Mouse (Mus musculus): ENCODE results near the gene Rgcc. TPM values are rescaled to one million over a fixed set of nuclear protein-coding genes. Genes with fewer than 3 reads are reported as not detected.

The Rgcc gene
- polyA plus RNA-seq, 1 experiment from 2014 or later = 56.3 TPM

GRCm38 (mm10) chr14:79265738-79266137, 35.7 kb downstream of the Rgcc start:
- Histone ChIP-seq H3K4me1 (ENCODE audit: control insufficient read depth, insufficient read depth, low read length) (no peaks in the 10 kb centered on the region), H3K4me2 (ENCODE audit: low read depth, low read length) (no peak overlapping the region), H3K27ac (ENCODE audit: low read length) (no peak overlapping the region), H3K36me3 (ENCODE audit: control insufficient read depth, insufficient read depth, low read length) (no peaks in the 10 kb centered on the region), H3K9ac (ENCODE audit: low read length) (no peak overlapping the region), H3K9me3 (replicated peaks; ENCODE audit: control insufficient read depth, low read length) (no peaks in the 10 kb centered on the region), H3K27me3 (ENCODE audit: control insufficient read depth, insufficient read depth, low read length) (no peaks in the 10 kb centered on the region), H3K4me3 (replicated peaks; ENCODE audit: low read length) (no peak overlapping the region)
- no peak for ATAC-seq (ENCODE audit: insufficient read depth, low FRiP score)
- 88% methylated on average over 6 of the region's 6 CpGs for WGBS

GRCm38 (mm10) chr14:79263321-79263720, 38.1 kb downstream of the Rgcc start:
- WGBS = 72% methylated on average over 3 of the region's 3 CpGs
- Histone ChIP-seq H3K9ac (ENCODE audit: low read length) (no peak overlapping the region), H3K4me3 (replicated peaks; ENCODE audit: low read length) (no peak overlapping the region), H3K4me2 (ENCODE audit: low read depth, low read length) (no peak overlapping the region), H3K9me3 (replicated peaks; ENCODE audit: control insufficient read depth, low read length) (no peaks in the 10 kb centered on the region), H3K27me3 (ENCODE audit: control insufficient read depth, insufficient read depth, low read length) (no peaks in the 10 kb centered on the region), H3K36me3 (ENCODE audit: control insufficient read depth, insufficient read depth, low read length) (no peaks in the 10 kb centered on the region), H3K27ac (ENCODE audit: low read length) (no peak overlapping the region), H3K4me1 (ENCODE audit: control insufficient read depth, insufficient read depth, low read length) (no peaks in the 10 kb centered on the region)
- ATAC-seq (ENCODE audit: insufficient read depth, low FRiP score) = no peak

GRCm38 (mm10) chr14:79262677-79263076, 38.8 kb downstream of the Rgcc start:
- Histone ChIP-seq H3K4me3 (replicated peaks; ENCODE audit: low read length) (no peak overlapping the region), H3K36me3 (ENCODE audit: control insufficient read depth, insufficient read depth, low read length) (no peaks in the 10 kb centered on the region), H3K27ac (ENCODE audit: low read length) (no peak overlapping the region), H3K4me1 (ENCODE audit: control insufficient read depth, insufficient read depth, low read length) (no peaks in the 10 kb centered on the region), H3K27me3 (ENCODE audit: control insufficient read depth, insufficient read depth, low read length) (no peaks in the 10 kb centered on the region), H3K9ac (ENCODE audit: low read length) (no peak overlapping the region), H3K9me3 (replicated peaks; ENCODE audit: control insufficient read depth, low read length) (no peaks in the 10 kb centered on the region), H3K4me2 (ENCODE audit: low read depth, low read length) (no peak overlapping the region)
- no peak for ATAC-seq (ENCODE audit: insufficient read depth, low FRiP score)
- 85% methylated on average over 4 of the region's 4 CpGs for WGBS

- no peaks in the 10 kb centered on the region for H3K4me1 ChIP-seq (ENCODE audit: control insufficient read depth, insufficient read depth, low read length)
- no peaks in the 10 kb centered on the region for H3K9me3 ChIP-seq (replicated peaks; ENCODE audit: control insufficient read depth, low read length)
- H3K36me3 ChIP-seq (ENCODE audit: control insufficient read depth, insufficient read depth, low read length) = no peaks in the 10 kb centered on the region
- no peak overlapping the region for H3K4me3 ChIP-seq (replicated peaks; ENCODE audit: low read length)
- no peak overlapping the region for H3K27ac ChIP-seq (ENCODE audit: low read length)
- no peak for ATAC-seq (ENCODE audit: insufficient read depth, low FRiP score)
- no peaks in the 10 kb centered on the region for H3K27me3 ChIP-seq (ENCODE audit: control insufficient read depth, insufficient read depth, low read length)
- no peak overlapping the region for H3K9ac ChIP-seq (ENCODE audit: low read length)
- no peak overlapping the region for H3K4me2 ChIP-seq (ENCODE audit: low read depth, low read length)
- WGBS = 52% methylated on average over 10 of the region's 10 CpGs
Measured at GRCm38 (mm10) chr14:79259062-79259779, 42.2 kb downstream of the Rgcc start.

- H3K36me3 ChIP-seq (ENCODE audit: control insufficient read depth, insufficient read depth, low read length) = no peaks in the 10 kb centered on the region
- no peak overlapping the region for H3K4me2 ChIP-seq (ENCODE audit: low read depth, low read length)
- 83% methylated on average over 5 of the region's 5 CpGs for WGBS
- no peak overlapping the region for H3K4me3 ChIP-seq (replicated peaks; ENCODE audit: low read length)
- no peak overlapping the region for H3K9ac ChIP-seq (ENCODE audit: low read length)
- no peak overlapping the region for H3K27ac ChIP-seq (ENCODE audit: low read length)
- H3K9me3 ChIP-seq (replicated peaks; ENCODE audit: control insufficient read depth, low read length) = no peaks in the 10 kb centered on the region
- H3K4me1 ChIP-seq (ENCODE audit: control insufficient read depth, insufficient read depth, low read length) = no peaks in the 10 kb centered on the region
- H3K27me3 ChIP-seq (ENCODE audit: control insufficient read depth, insufficient read depth, low read length) = no peaks in the 10 kb centered on the region
- no peak for ATAC-seq (ENCODE audit: insufficient read depth, low FRiP score)
Measured at GRCm38 (mm10) chr14:79256656-79257055, 44.8 kb downstream of the Rgcc start.

- ATAC-seq (ENCODE audit: insufficient read depth, low FRiP score) = no peak
- no peak overlapping the region for H3K27ac ChIP-seq (ENCODE audit: low read length)
- no peaks in the 10 kb centered on the region for H3K9me3 ChIP-seq (replicated peaks; ENCODE audit: control insufficient read depth, low read length)
- H3K36me3 ChIP-seq (ENCODE audit: control insufficient read depth, insufficient read depth, low read length) = no peaks in the 10 kb centered on the region
- WGBS = 87% methylated on average over 2 of the region's 2 CpGs
- H3K9ac ChIP-seq (ENCODE audit: low read length) = no peak overlapping the region
- no peak overlapping the region for H3K4me2 ChIP-seq (ENCODE audit: low read depth, low read length)
- H3K4me1 ChIP-seq (ENCODE audit: control insufficient read depth, insufficient read depth, low read length) = no peaks in the 10 kb centered on the region
- no peaks in the 10 kb centered on the region for H3K27me3 ChIP-seq (ENCODE audit: control insufficient read depth, insufficient read depth, low read length)
- no peak overlapping the region for H3K4me3 ChIP-seq (replicated peaks; ENCODE audit: low read length)
Measured at GRCm38 (mm10) chr14:79255786-79256185, 45.7 kb downstream of the Rgcc start.

- ATAC-seq (ENCODE audit: insufficient read depth, low FRiP score) = no peak
Measured at GRCm38 (mm10) chr14:79251727-79252285, 49.6 kb downstream of the Rgcc start.

GRCm38 (mm10) chr14:79244571-79244970, 56.9 kb downstream of the Rgcc start:
- H3K4me3 ChIP-seq (replicated peaks; ENCODE audit: low read length) = no peak overlapping the region
- WGBS = 60% methylated on average over 3 of the region's 3 CpGs
- ATAC-seq (ENCODE audit: insufficient read depth, low FRiP score) = no peak
- H3K27ac ChIP-seq (ENCODE audit: low read length) = no peak overlapping the region
- no peaks in the 10 kb centered on the region for H3K9me3 ChIP-seq (replicated peaks; ENCODE audit: control insufficient read depth, low read length)
- H3K4me1 ChIP-seq (ENCODE audit: control insufficient read depth, insufficient read depth, low read length) = peaks cover 6% of the 10 kb centered on the region; the same call in 1 of the 2 replicates
- H3K36me3 ChIP-seq (ENCODE audit: control insufficient read depth, insufficient read depth, low read length) = no peaks in the 10 kb centered on the region
- no peak overlapping the region for H3K9ac ChIP-seq (ENCODE audit: low read length)
- no peak overlapping the region for H3K4me2 ChIP-seq (ENCODE audit: low read depth, low read length)
- no peaks in the 10 kb centered on the region for H3K27me3 ChIP-seq (ENCODE audit: control insufficient read depth, insufficient read depth, low read length)

More at GRCm38 (mm10) chr14:79251727-79252285, 49.6 kb downstream of the Rgcc start:
- Histone ChIP-seq H3K27me3 (ENCODE audit: control insufficient read depth, insufficient read depth, low read length) (no peaks in the 10 kb centered on the region), H3K4me2 (ENCODE audit: low read depth, low read length) (no peak overlapping the region), H3K4me1 (ENCODE audit: control insufficient read depth, insufficient read depth, low read length) (peaks cover 6% of the 10 kb centered on the region; the same call in 1 of the 2 replicates), H3K27ac (ENCODE audit: low read length) (no peak overlapping the region), H3K4me3 (replicated peaks; ENCODE audit: low read length) (no peak overlapping the region), H3K9ac (ENCODE audit: low read length) (no peak overlapping the region), H3K36me3 (ENCODE audit: control insufficient read depth, insufficient read depth, low read length) (no peaks in the 10 kb centered on the region), H3K9me3 (replicated peaks; ENCODE audit: control insufficient read depth, low read length) (no peaks in the 10 kb centered on the region)
- 64% methylated on average over 5 of the region's 5 CpGs for WGBS

GRCm38 (mm10) chr14:79243038-79243883, 58.2 kb downstream of the Rgcc start:
- no peak for ATAC-seq (ENCODE audit: insufficient read depth, low FRiP score)
- no peak overlapping the region for H3K4me3 ChIP-seq (replicated peaks; ENCODE audit: low read length)
- WGBS = 79% methylated on average over 12 of the region's 12 CpGs
- H3K27ac ChIP-seq (ENCODE audit: low read length) = no peak overlapping the region
- no peak overlapping the region for H3K4me2 ChIP-seq (ENCODE audit: low read depth, low read length)
- H3K9me3 ChIP-seq (replicated peaks; ENCODE audit: control insufficient read depth, low read length) = no peaks in the 10 kb centered on the region
- no peak overlapping the region for H3K9ac ChIP-seq (ENCODE audit: low read length)
- H3K4me1 ChIP-seq (ENCODE audit: control insufficient read depth, insufficient read depth, low read length) = peaks cover 5% of the 10 kb centered on the region; the same call in 1 of the 2 replicates
- H3K36me3 ChIP-seq (ENCODE audit: control insufficient read depth, insufficient read depth, low read length) = no peaks in the 10 kb centered on the region
- no peaks in the 10 kb centered on the region for H3K27me3 ChIP-seq (ENCODE audit: control insufficient read depth, insufficient read depth, low read length)

Measured in stomach, embryonic 16.5 days (tissue).